ENCODE assay signal across 27 mouse cellular contexts in the genomic region with DNA sequence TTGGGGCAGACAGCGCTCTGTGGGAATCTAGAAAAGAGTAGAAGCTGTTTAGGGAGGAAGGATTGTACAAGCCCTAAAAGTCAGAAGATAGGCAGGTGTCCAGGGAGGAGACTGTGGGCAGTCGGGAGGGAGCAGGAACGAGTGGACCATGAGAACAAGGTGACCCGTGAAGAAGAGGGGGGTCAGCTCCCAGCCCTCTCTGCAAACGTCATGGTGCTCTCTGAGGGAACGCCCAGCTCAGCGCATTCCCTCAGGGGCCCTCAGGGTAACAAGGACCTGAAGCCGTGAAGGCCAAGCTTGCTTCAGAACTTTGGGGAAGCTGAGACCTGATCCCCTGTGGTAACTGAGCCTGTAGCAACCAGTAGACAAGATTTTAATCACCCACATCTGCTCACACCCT. TPM values are rescaled to one million over a fixed set of nuclear protein-coding genes. Genes with fewer than 3 reads are reported as not detected.
DNase-seq lines count a peak whose midpoint lies in the region; ATAC-seq lines count a peak whose summit lies in the region.
"Had no signal": no experiment of that assay in that cellular context is flagged by ENCODE, and none has a peak within 500 bp of the region (broad histone marks: within the 10 kb centered on the region; RNA-seq: fewer than 3 reads in every experiment).

No protein-coding gene starts in this region.

- H3K36me3 ChIP-seq in heart, embryonic 10.5 days, result no peaks in the 10 kb centered on the region
- no peaks in the 10 kb centered on the region for H3K36me3 ChIP-seq in kidney, embryonic 15.5 days
- H3K36me3 ChIP-seq: forebrain, embryonic 10.5 days; G1E; hindbrain, embryonic 10.5 days; hindbrain, embryonic 13.5 days had no signal

- no peaks in the 10 kb centered on the region for H3K27me3 ChIP-seq in heart, embryonic 10.5 days (ENCODE audit: insufficient read depth, poor library complexity, severe bottlenecking)
- H3K27me3 ChIP-seq in kidney, embryonic 15.5 days, result no peaks in the 10 kb centered on the region
- H3K27me3 ChIP-seq: forebrain, embryonic 13.5 days; hindbrain, embryonic 13.5 days; Patski had no signal

- H3K4me2 ChIP-seq in kidney, embryonic 15.5 days, result no peak overlapping the region
- H3K4me2 ChIP-seq: forebrain, embryonic 13.5 days; hindbrain, embryonic 13.5 days had no signal

- no peak for DNase-seq in heart, embryonic 10.5 days (ENCODE audit: low spot score)
- no peak for DNase-seq in heart, postnatal 4 days
- DNase-seq in kidney, postnatal 14 days, result no peak
- peak; percentile 30 to 54 for DNase-seq in kidney, postnatal 4 days
- no peak for DNase-seq in kidney, adult 18-20 months
- DNase-seq: adrenal gland, postnatal 10 days; adrenal gland, postnatal 36 days; B cell, adult 2 months; cerebellum, adult 18-20 months; cerebellum, adult 9-10 months; cerebellum, postnatal 14 days; gastrocnemius, postnatal 10 days; gastrocnemius, postnatal 36 days had no signal

- ATAC-seq in kidney, embryonic 15.5 days (replicated peaks; ENCODE audit: low FRiP score), result peak; percentile 12
- ATAC-seq: forebrain, embryonic 13.5 days; forebrain, embryonic 16.5 days; hindbrain, embryonic 16.5 days; Patski had no signal

- no peaks in the 10 kb centered on the region for H3K9me3 ChIP-seq in heart, embryonic 10.5 days
- no peaks in the 10 kb centered on the region for H3K9me3 ChIP-seq in kidney, embryonic 15.5 days (replicated peaks)
- H3K9me3 ChIP-seq: forebrain, embryonic 13.5 days; hindbrain, embryonic 13.5 days had no signal

- no peak overlapping the region for H3K4me3 ChIP-seq in heart, embryonic 10.5 days
- no peak overlapping the region for H3K4me3 ChIP-seq in kidney, embryonic 15.5 days (replicated peaks)
- H3K4me3 ChIP-seq: forebrain, embryonic 10.5 days; forebrain, embryonic 13.5 days; hindbrain, embryonic 10.5 days; hindbrain, embryonic 13.5 days had no signal

- H3K9ac ChIP-seq in kidney, embryonic 15.5 days, result no peak overlapping the region
- H3K9ac ChIP-seq: forebrain, embryonic 13.5 days; hindbrain, embryonic 13.5 days had no signal

- peak overlapping the region; percentile 19; the same call in 1 of the 2 replicates for H3K27ac ChIP-seq in heart, embryonic 10.5 days
- no peak overlapping the region for H3K27ac ChIP-seq in kidney, embryonic 15.5 days
- H3K27ac ChIP-seq: forebrain, embryonic 10.5 days; forebrain, embryonic 13.5 days; hindbrain, embryonic 10.5 days; hindbrain, embryonic 13.5 days had no signal

- WGBS in heart, embryonic 10.5 days, result 52% methylated on average over 8 of the region's 8 CpGs
- WGBS in kidney, embryonic 15.5 days, result 36% methylated on average over 8 of the region's 8 CpGs

- H3K4me1 ChIP-seq in heart, embryonic 10.5 days, result peaks cover 27% of the 10 kb centered on the region
- H3K4me1 ChIP-seq in kidney, embryonic 15.5 days, result 0 out of 2 replicates have a peak, but pooled peaks cover 5% of the 10 kb centered on the region
- H3K4me1 ChIP-seq: forebrain, embryonic 13.5 days; hindbrain, embryonic 10.5 days had no signal

RNA-seq across cellular contexts. Expression of a gene that starts 31.9 kb away (rescaled TPM):
- 0.87 and 1.1 TPM in 2 replicates for polyA plus RNA-seq in heart, embryonic 10.5 days (2016; fragmentation: Nextera tagmentation; extraction: Ambion mirVana)
- under 1 TPM; 0.33 to 0.65 TPM for total RNA-seq in heart, postnatal 4 days (2021)
- polyA plus RNA-seq in kidney, embryonic 15.5 days (2015; fragmentation: Nextera tagmentation; extraction: Ambion mirVana), result 1.7 and 2.2 TPM in 2 replicates
- total RNA-seq: G1E had no signal
- polyA plus RNA-seq: forebrain, embryonic 10.5 days; G1E had no signal

RNA-seq across cellular contexts. Expression of a gene that starts 39.0 kb away (rescaled TPM):
- 1.1 and 2.0 TPM in 2 replicates for polyA plus RNA-seq in heart, embryonic 10.5 days (2016; fragmentation: Nextera tagmentation; extraction: Ambion mirVana)
- not detected for total RNA-seq in heart, postnatal 4 days (2021)
- polyA plus RNA-seq in kidney, embryonic 15.5 days (2015; fragmentation: Nextera tagmentation; extraction: Ambion mirVana), result 0.30 and 0.31 TPM in 2 replicates
- total RNA-seq: adrenal gland, adult 18-20 months; adrenal gland, postnatal 36 days; G1E; gastrocnemius, adult 18-20 months; gastrocnemius, postnatal 36 days; heart, postnatal 25 days had no signal
- polyA plus RNA-seq: embryonic facial prominence, embryonic 11.5 days; forebrain, embryonic 10.5 days; forebrain, embryonic 16.5 days; G1E; hindbrain, embryonic 10.5 days; Patski had no signal

RNA-seq across cellular contexts. Expression of a gene that starts 43.2 kb away (rescaled TPM):
- 0.33 and 0.43 TPM in 2 replicates for polyA plus RNA-seq in heart, embryonic 10.5 days (2016; fragmentation: Nextera tagmentation; extraction: Ambion mirVana)
- not detected for total RNA-seq in heart, postnatal 4 days (2021)
- polyA plus RNA-seq in kidney, embryonic 15.5 days (2015; fragmentation: Nextera tagmentation; extraction: Ambion mirVana), result 6.1 and 9.3 TPM in 2 replicates
- total RNA-seq: granulocyte monocyte progenitor cell, adult 5-6 weeks; heart, postnatal 25 days had no signal
- polyA plus RNA-seq: forebrain, embryonic 13.5 days; forebrain, embryonic 16.5 days; G1E; Patski had no signal

Comparison
In these comparisons a context has a peak if more than half of its experiments do, and no peak if none do; other contexts are left out.
1. DNase-seq: peak in kidney, postnatal 4 days (2 of 2); none in heart, embryonic 10.5 days (single experiment), heart, postnatal 4 days (single experiment), kidney, postnatal 14 days (single experiment) and kidney, adult 18-20 months (single experiment).